Mouse (Mus musculus) olfactory bulb, adult 2 months (tissue): ENCODE data around the gene Trpm5. TPM values are rescaled to one million over a fixed set of nuclear protein-coding genes. Genes with fewer than 3 reads are reported as not detected.

Experiments
- H3K27ac ChIP-seq: fragments of 200-500 bp; 2 replicates; pipeline ENCODE4 v1.5.1; 2012; ENCODE audit warnings: low read depth, low read length; ENCODE audit not compliant: insufficient read depth
- H3K4me1 ChIP-seq: fragments of 200-500 bp; 2 replicates; pipeline ENCODE4 v1.6.1; 2012; ENCODE audit warnings: low read length; ENCODE audit not compliant: control insufficient read depth, insufficient read depth
- H3K4me3 ChIP-seq: fragments of 200-500 bp; 2 replicates; pipeline ENCODE4 v1.5.1; 2012; ENCODE audit warnings: mild to moderate bottlenecking, low read depth, low read length, moderate library complexity; ENCODE audit not compliant: insufficient read depth
- CTCF ChIP-seq: fragments of 200-500 bp; IDR thresholded peaks from 2 replicates; pipeline ENCODE4 v1.5.1; 2012; ENCODE audit warnings: low read depth, mild to moderate bottlenecking, low read length, moderate library complexity; ENCODE audit not compliant: insufficient read depth
- POLR2A ChIP-seq: fragments of 200-500 bp; IDR thresholded peaks from 2 replicates; pipeline ENCODE4 v1.6.1; 2012; ENCODE audit warnings: mild to moderate bottlenecking, low read depth, low read length, moderate library complexity; ENCODE audit not compliant: insufficient read depth
- WGBS: fragments of 180-500 bp; shearing (Covaris S2); methylation state at CpG from one replicate; pipeline ENCODE4 v1.1.7; 2018; 5-methylcytosine and 5-hydroxymethylcytosine counted together
- polyA plus RNA-seq: library from polyadenylated mRNA; stranded (reverse); fragments of >200 nt; gene quantifications from 2 replicates; pipeline ENCODE4 v1.2.4, GENCODE M21; 2012; ENCODE audit warnings: low replicate concordance; ENCODE audit not compliant: missing spikeins, insufficient read depth, insufficient read length

Trpm5 gene
- polyA plus RNA-seq, 1 experiment = not detected

DNA sequence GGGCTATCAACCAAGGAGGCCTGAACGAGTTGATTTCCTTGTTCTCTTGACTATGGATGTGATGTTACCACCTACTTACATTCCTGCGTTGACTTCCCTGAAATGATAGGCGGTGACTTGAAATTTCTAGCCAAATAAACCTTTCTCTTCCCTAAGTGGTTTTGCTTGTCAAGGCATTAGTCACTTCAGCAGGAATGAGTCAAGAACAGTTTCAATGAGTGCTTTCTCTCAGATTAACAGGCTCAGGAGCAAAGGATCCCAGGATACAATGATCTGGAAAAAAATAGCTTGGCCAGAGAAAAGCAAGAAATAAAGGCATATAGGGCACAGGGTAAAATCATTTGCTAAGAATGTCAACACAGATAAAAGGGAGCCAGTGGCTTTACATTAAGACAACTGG lies 68.9 kb downstream of the Trpm5 start:
- 86% methylated on average over 3 of the region's 3 CpGs for WGBS
- TF ChIP-seq CTCF (no peak), POLR2A (no peak)
- Histone ChIP-seq H3K4me1 (no peaks in the 10 kb centered on the region; the same call in 1 of the 2 replicates), H3K27ac (no peak overlapping the region), H3K4me3 (no peak overlapping the region)

- H3K4me1 ChIP-seq = no peaks in the 10 kb centered on the region; the same call in 1 of the 2 replicates
- WGBS = 100% methylated on average over 1 of the region's 1 CpGs
- no peak overlapping the region for H3K4me3 ChIP-seq
- H3K27ac ChIP-seq = no peak overlapping the region
- TF ChIP-seq POLR2A = no peak
- no peak for TF ChIP-seq CTCF
Measured at GRCm38 (mm10) chr7:143024293-143024692, 70.1 kb downstream of the Trpm5 start.

- TF ChIP-seq POLR2A = no peak
- TF ChIP-seq CTCF = no peak
- no peak overlapping the region for H3K4me3 ChIP-seq
- no peak overlapping the region for H3K27ac ChIP-seq
- no peaks in the 10 kb centered on the region; the same call in 1 of the 2 replicates for H3K4me1 ChIP-seq
- 94% methylated on average over 2 of the region's 2 CpGs for WGBS
Measured at GRCm38 (mm10) chr7:143023499-143023898, 70.9 kb downstream of the Trpm5 start.

GRCm38 (mm10) chr7:143021356-143022164 lies 72.9 kb downstream of the Trpm5 start:
- TF ChIP-seq POLR2A = no peak
- no peak for TF ChIP-seq CTCF
- Histone ChIP-seq H3K4me3 (no peak overlapping the region), H3K4me1 (peaks cover 8% of the 10 kb centered on the region), H3K27ac (no peak overlapping the region)
- 48% methylated on average over 5 of the region's 5 CpGs for whole genome bisulfite sequencing

GRCm38 (mm10) chr7:143020764-143021163 lies 73.7 kb downstream of the Trpm5 start:
- Histone ChIP-seq H3K4me1 (peaks cover 15% of the 10 kb centered on the region), H3K27ac (no peak overlapping the region), H3K4me3 (no peak overlapping the region)
- WGBS = 86% methylated on average over 3 of the region's 3 CpGs
- no peak for TF ChIP-seq CTCF
- TF ChIP-seq POLR2A = no peak

DNA sequence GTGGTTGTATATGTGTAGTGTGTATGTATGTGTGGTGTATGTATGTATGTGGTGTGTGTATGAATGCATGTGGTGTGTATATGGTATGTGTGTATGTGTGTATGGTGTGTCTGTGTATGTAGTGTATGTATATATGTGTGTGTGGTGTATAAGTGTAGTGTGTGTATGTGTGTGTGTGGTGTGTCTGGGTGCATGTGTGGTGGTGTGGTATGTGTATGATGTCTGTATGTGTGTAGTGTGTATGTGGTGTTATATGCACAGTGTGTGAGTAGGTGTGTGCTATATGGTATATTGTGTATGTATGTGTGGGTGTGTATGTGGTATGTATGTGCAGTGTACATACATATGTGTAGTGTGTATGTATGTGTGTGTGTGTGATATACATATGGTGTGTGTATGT lies 74.4 kb downstream of the Trpm5 start:
- H3K27ac ChIP-seq = no peak overlapping the region
- no peak overlapping the region for H3K4me3 ChIP-seq
- H3K4me1 ChIP-seq = peaks cover 19% of the 10 kb centered on the region
- TF ChIP-seq POLR2A (no peak), CTCF (no peak)

Other genes with a start within 250 kb of the Trpm5 start
- not detected in 2 replicates for gene Th, start 163.5 kb downstream of the Trpm5 start, polyA plus RNA-seq
- gene Ascl2, start 125.4 kb downstream of the Trpm5 start, polyA plus RNA-seq = not detected in 2 replicates
- not detected in 2 replicates for gene Tspan32, start 89.6 kb downstream of the Trpm5 start, polyA plus RNA-seq
- gene Cd81, start 41.9 kb downstream of the Trpm5 start, polyA plus RNA-seq = not detected in 2 replicates
- gene Tssc4, start 25.4 kb downstream of the Trpm5 start, polyA plus RNA-seq = not detected in 2 replicates
- gene Kcnq1, start 11.7 kb upstream of the Trpm5 start, polyA plus RNA-seq = not detected in 2 replicates